Mouse (Mus musculus): ENCODE measurements around the gene Gm20909. TPM values are rescaled to one million over a fixed set of nuclear protein-coding genes. Genes with fewer than 3 reads are reported as not detected.
"Not testable (repeated sequence)": the region's sequence is repeated elsewhere in the genome, so short reads cannot be mapped to it uniquely, and the experiment has no call there.

The Gm20909 gene
- not detected for total RNA-seq (2021)
- long read RNA-seq, experiment 1, result 0 reads
- long read RNA-seq, experiment 2, result 0 reads

- not testable (repeated sequence) for DNase-seq (ENCODE audit: low spot score)
These were observed at the start of gene Gm20909 for GRCm38 (mm10) chrY:21164270-21164669. Gene Gm20909, plus strand, starts transcription at chrY:21164570.

Other genes starting within 250 kb of the Gm20909 start
- gene Gm29866, start 170.9 kb upstream of the Gm20909 start, total RNA-seq (2021), result not detected
- gene Gm20865, start 77.0 kb downstream of the Gm20909 start, total RNA-seq (2021), result not detected